Mouse (Mus musculus) G1E-ER4 (cell line): Measurements from ENCODE around the gene Olfr1404. TPM values are rescaled to one million over a fixed set of nuclear protein-coding genes. Genes with fewer than 3 reads are reported as not detected.

ENCODE experiments used
- GATA1 ChIP-seq: IDR thresholded peaks from one replicate; pipeline ENCODE4 v1.8.0; 2012; ENCODE audit warnings: low read length, inconsistent platforms
- polyA plus RNA-seq: library from polyadenylated mRNA; stranded (reverse); fragments of >175 nt; gene quantifications from 2 replicates; pipeline ENCODE4 v1.2.3, GENCODE M21; 2012

The Olfr1404 gene
- not detected in 2 replicates for polyA plus RNA-seq

DNA sequence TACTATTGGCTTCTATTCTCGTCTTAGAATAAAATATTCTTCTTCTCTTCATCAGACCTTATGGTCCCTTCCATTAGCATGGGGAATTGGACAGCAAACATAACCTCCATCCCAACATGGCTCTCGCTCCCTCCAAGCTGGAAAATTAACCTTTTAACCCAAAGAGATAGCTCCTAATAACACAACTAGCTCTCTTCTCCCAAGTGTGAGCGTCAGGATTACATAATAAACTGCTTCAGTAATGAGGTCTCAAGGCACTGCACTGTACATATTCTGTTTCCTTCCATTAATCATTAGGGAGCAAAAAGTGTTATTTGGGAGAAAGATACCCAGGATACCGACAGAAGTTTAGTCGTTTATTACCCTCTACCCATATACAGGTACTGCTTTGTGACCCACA, at the start of gene Olfr1404:
TSS of gene Olfr1404 (plus strand) at position 301 of the 400 bp plus-strand sequence.
- TF ChIP-seq GATA1 = no peak

DNA sequence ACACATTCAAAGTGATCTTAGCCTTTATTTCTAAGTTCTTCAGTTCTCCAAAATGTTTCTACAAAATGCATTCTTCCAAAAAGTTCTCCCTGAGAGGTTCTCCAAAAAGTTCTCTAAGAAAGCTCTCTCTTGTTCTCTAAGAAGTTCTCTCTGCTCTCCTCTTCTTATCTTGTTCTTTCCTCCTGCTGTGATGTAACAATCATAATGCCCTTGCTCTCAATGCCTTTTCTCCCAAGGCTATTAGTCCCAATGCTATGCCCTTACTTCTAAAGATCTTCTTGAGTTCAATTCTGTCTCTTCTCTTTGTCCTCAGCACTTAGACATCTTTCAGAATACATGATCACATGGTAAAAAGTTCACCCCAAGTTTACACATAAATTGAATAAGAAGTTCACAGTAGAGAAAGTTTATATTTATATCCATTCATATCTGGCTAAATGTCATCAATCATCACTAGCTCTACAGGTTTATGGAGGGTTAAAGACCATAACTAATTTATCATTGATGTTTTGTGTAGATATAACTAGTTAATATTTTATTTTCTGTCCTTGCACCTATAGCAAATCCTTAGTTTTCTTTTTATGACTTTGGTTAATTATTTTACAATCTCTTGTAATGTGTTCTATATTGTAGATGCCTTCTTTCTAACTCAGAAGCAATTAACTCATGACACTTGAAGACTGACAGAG, 37.9 kb upstream of the Olfr1404 start:
- no peak for TF ChIP-seq GATA1

DNA sequence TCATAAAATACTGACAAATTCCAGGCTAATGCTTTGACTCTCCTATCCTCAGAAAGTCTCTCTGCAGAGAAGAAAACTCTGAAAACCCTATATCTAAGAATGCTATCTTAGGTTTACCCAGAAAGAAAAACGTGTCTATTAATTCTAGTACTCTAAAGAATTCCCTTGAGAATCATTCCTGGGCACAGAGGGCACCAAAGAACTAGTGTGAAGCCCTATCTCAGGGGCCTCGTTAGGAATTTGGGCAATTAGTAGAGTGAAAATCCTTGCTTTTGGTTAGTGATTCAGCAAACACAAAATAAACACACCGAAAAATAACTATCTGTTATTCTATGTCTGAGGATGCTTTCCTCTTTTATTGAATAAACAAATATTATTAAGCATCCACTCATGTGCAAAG, 21.7 kb upstream of the Olfr1404 start, which contains the start of gene Olfr1406:
TSS of gene Olfr1406 (minus strand) at position 101 of the 400 bp plus-strand sequence.
- TF ChIP-seq GATA1 = no peak

DNA sequence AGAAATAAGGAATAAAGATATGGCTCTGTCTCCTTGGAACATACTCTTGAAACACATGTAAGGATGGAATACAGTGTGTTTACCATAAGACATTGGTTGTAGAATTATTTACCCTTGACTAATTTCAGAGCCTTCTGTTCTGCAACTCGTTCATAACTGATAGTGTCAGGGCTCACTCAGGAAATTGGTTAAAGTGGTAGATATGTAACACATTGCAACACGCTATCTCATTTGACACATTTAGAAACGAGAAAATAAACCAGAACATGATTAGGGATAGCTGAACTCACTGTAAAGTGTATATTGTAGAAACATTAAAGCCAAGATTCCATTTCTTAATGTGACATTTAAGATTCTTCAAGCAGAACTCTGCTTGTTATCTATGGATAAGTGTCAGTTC, 20.1 kb upstream of the Olfr1404 start:
- TF ChIP-seq GATA1 = peak; percentile 68

DNA sequence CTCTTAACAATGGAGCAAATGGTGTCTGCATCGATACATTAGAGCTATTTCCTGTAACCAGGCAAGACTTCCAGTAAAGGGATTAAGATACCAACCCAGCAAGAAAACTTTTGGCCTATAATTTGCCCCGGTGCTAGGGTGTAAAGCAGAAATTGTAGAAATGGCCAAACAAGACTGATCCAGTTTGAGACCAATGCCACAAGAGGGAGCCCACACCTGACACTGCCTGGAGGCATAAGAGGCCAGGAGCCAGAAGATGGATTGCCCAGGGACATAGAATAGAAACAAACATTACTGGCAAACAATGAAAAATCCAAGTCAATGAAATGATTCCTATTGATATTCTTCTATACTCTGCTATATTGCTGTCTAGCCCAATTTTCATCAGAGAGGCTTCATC, 15.8 kb upstream of the Olfr1404 start:
- no peak for TF ChIP-seq GATA1

DNA sequence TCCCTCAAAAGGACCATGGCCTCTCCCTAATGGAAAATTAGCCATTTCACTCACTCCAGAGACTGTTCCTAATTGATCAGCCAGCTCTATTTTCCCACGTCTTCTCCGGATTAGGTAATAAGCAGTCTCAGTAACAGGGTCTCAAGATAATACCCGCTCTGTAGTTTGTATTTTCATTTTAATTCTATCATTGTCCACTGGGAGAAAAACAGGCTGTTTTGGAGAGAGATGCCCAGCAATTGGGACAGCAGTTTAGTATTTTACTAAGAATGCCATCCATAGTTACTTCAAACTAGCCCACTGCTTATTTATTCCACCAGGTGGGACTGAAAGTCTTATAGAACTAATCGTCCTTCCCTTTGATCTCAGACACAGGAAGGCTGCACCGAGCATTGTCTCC, 14.7 kb upstream of the Olfr1404 start, which contains the start of gene Olfr218:
TSS of gene Olfr218 (plus strand) at position 301 of the 400 bp plus-strand sequence.
- no peak for TF ChIP-seq GATA1

DNA sequence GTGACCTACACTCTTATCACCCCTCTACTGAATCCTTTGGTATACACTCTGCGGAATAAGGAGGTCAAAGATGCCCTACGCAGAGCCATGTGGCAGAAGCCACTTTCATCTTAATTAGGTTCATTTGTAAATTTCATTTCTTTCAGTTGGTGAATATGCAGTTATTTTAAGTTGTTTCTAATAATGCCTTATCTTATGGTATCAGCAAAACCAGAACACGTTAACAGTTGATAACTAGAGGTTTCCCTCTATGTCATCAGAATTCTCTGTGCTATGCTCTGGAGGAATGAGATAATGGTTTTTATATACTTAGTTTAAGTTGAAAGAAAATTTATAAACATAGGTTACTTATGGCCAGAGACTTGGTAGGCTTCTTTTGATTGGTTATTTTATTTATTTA, 4.3 kb downstream of the Olfr1404 start:
- peak; percentile 72 for TF ChIP-seq GATA1

DNA sequence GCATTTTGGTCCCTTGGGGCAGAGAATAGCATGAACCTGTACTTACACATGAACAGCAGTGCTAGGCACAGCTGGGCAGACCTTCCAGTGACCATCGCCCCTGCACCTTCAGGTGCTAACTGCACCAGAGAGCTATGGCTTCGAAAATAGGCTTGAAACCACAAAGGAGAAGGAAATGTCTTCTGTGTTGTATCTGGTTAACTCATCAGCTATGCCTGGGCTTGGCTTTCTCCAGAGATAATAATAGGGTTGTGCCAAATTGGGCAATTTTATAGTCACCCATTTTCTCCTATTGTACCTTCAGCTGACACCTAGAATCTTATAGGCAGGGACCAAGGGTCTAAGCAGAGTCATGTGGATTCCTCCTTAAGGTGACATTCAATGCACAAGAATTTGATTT, 14.9 kb downstream of the Olfr1404 start, which contains the start of gene Fcer1a:
TSS of gene Fcer1a (minus strand) at position 134 of the 400 bp plus-strand sequence.
- TF ChIP-seq GATA1 = no peak

DNA sequence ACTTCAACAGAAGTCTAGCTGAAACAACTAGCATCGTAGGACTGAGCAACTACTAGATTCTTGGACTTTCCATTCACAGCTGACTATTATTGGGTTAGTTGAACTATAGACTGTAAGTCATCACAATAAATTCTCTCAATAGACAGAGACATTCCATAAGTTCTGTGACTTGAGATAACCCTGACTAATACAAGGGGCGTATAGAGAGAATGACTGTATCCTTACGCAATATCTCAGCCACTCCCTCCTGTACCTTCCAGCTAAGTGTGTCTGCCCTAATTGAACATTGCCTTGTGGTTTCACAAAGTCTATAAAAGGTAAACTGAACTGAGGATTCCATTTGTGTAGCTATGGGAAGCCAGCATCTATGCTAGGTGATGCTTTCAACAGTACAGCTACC, 37.7 kb downstream of the Olfr1404 start:
- TF ChIP-seq GATA1 = no peak

DNA sequence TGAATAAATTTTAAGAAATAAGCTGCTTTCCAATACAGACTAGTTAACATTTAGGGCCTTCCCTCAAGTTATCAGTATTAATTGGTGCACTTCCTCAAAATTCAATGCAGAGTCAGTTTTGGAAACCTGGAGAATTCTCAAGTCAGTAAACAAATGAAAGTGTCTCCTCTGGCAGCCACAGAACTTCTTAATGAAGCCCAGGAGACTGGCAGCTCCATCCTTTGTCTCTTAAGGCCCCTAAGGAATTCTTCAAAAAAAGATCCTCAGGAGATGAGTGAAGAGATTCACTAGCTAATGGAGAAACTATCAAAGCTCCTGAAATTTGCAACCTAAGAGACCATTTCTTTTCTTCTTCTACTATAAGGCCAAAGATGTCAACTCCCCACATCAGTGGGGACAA, 53.5 kb downstream of the Olfr1404 start, which contains the start of gene Olfr418:
TSS of gene Olfr418 (plus strand) at position 301 of the 400 bp plus-strand sequence.
- TF ChIP-seq GATA1 = no peak

Other genes with a start within 250 kb of the Olfr1404 start
- not detected in 2 replicates for gene Olfr1408, start 75.0 kb upstream of the Olfr1404 start, polyA plus RNA-seq
- not detected in 2 replicates for gene Olfr1406, start 21.8 kb upstream of the Olfr1404 start, polyA plus RNA-seq
- not detected in 2 replicates for gene Olfr218, start 14.6 kb upstream of the Olfr1404 start, polyA plus RNA-seq
- gene Fcer1a, start 14.8 kb downstream of the Olfr1404 start, polyA plus RNA-seq = not detected in 2 replicates
- not detected in 2 replicates for gene Olfr418, start 53.6 kb downstream of the Olfr1404 start, polyA plus RNA-seq
- gene Mptx2, start 65.4 kb downstream of the Olfr1404 start, polyA plus RNA-seq = not detected in 2 replicates
- gene Ackr1, start 121.4 kb downstream of the Olfr1404 start, polyA plus RNA-seq = not detected in 2 replicates
- not detected in 2 replicates for gene Aim2, start 138.5 kb downstream of the Olfr1404 start, polyA plus RNA-seq
- not detected in 2 replicates for gene Cadm3, start 155.3 kb downstream of the Olfr1404 start, polyA plus RNA-seq